Mouse (Mus musculus): ENCODE data around the gene Sirt7. TPM values are rescaled to one million over a fixed set of nuclear protein-coding genes. Genes with fewer than 3 reads are reported as not detected.
A peak's percentile ranks its signal among the peaks of the same experiment; 100 is the strongest.
"Not testable (repeated sequence)": the region's sequence is repeated elsewhere in the genome, so short reads cannot be mapped to it uniquely, and the experiment has no call there.

The Sirt7 gene
- polyA plus RNA-seq, 1 experiment from 2014 or later = 32.9 TPM

DNA sequence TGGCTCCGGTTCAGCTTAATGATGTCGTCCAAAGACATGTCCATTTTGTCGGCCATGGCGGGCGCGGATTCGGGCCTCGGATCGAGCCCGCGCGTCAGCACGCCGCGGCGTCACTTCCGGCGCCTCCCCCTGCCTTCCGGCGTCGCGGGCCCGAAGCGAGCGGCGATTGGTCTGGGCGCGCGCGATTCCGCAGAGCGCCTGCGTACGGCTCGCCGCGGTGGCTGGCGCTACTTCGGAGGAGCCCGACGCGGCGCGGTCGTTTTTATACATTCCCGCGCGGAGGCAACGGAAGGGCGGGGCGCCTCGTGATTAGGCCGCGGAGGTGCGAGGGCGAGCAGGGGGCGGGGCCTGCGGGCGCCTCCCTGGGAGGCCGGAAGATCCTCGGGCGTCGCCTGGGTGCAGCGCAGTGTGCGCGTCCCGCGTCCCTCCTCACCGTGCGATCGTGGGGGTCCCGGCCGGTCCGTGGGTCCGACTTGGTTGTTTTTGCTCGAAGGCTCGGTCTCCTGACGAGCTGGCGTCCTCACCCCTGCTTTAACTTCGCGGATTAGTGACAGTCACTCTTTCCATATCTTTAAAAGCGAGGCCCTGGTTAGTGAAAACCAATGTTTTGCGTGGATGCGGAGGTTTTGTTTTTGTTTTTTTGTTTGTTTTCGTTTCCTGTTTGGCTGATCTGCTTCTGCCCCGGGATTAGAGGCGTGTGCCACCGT is 26.6 kb downstream of the Sirt7 start, which contains the start of the genes Alyref and Anapc11:
Gene Alyref (minus strand): TSS at position 83 of the 707 bp plus-strand sequence.
Gene Anapc11 (plus strand): TSS at position 139 of the 707 bp plus-strand sequence.
- H3K9ac ChIP-seq = peak within 1 kb of the TSS; percentile 97
- peak; percentile 96 for ATAC-seq (ENCODE audit: insufficient number of reproducible peaks, low FRiP score, low TSS enrichment, low read depth)
- under 1% methylated on average over 88 of the region's 88 CpGs for WGBS

DNA sequence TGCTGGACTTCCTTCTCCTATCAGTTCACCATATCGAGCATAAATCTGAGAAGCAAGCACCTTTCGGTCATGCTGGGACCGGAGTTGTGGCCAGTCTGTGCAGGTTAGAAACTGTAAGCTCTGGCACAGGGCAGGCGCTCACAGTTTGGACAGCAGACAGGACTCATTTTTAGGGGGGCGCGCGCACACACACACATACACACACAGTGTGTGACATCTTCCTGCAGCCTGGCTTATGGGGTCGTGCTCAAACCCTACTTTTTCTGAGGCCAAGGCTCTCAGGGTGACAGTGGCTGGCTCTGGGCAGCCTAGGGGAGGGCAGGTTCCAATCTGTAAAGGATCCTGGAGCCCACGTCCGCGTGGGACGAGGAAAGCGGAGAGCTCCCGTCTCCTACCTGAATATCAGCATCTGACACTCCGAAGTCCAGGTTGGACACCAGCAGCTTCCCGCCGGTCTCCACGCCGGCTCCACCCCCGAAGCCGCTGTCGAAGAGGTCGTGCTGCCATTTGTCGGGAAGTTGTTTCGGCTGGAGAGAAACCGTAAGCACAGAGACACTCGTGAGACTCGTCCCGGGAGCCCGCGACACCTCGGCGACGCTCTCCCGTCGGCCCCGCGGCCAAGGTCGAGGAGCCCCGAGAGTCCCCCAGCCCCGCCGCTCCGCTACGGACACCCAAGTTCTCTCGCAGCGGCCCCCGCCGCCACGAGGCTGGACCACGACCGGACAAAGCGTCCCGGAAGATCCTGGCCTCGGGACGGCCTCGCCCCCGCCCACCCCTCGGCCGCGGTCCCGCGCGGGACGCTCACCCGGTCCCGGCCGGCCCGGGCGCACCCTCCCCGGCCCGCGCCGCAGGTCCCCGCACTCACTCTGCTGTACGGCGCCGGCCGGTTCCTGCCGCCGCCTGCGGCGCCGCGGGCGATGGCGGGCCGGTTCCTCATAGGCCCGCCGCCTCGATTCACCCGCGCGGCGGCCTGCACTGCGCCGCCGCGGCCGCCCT is 27.5 kb downstream of the Sirt7 start:
- Histone ChIP-seq H3K4me2 (peak overlapping the region; percentile 86), H3K36me3 (peaks cover 56% of the 10 kb centered on the region), H3K4me1 (peaks cover 27% of the 10 kb centered on the region), H3K4me3 (peak overlapping the region; percentile 95), H3K27ac (peak overlapping the region; percentile 93), H3K27me3 (no peaks in the 10 kb centered on the region), H3K9ac (peak overlapping the region; percentile 97), H3K9me3 (no peaks in the 10 kb centered on the region)
- 3% methylated on average over 99 of the region's 99 CpGs for WGBS
- peak; percentile 40 for ATAC-seq (ENCODE audit: insufficient number of reproducible peaks, low FRiP score, low TSS enrichment, low read depth)

More for the DNA sequence above, 26.6 kb downstream of the Sirt7 start, which contains the start of the genes Alyref and Anapc11:
- Histone ChIP-seq H3K4me3 (peak within 1 kb of the TSS; percentile 95), H3K4me1 (peaks cover 27% of the 10 kb centered on the region), H3K27ac (peak within 1 kb of the TSS; percentile 93), H3K4me2 (peak within 1 kb of the TSS; percentile 86), H3K36me3 (peaks cover 56% of the 10 kb centered on the region), H3K27me3 (no peaks in the 10 kb centered on the region), H3K9me3 (no peaks in the 10 kb centered on the region)

DNA sequence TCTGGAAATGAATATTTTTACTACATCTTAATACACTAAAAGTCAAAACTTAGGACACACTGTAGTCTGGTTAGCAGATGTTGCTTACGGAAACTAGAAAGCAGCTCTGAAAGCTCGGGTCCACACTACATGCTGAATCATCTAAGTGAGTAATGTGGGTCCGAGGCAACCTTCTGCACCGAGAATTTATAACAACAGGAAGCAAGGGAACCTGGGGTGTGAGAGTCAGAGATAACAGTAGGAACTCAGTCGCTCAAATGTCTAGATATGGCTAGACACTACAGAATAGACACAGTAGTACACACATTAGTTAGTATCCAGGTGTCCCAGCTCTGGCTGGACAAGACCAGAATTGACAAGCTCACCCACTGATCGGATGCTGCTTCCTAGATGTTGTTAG is 36.5 kb downstream of the Sirt7 start:
- 94% methylated on average over 6 of the region's 6 CpGs for WGBS
- Histone ChIP-seq H3K27me3 (no peaks in the 10 kb centered on the region), H3K4me3 (no peak overlapping the region), H3K9me3 (no peaks in the 10 kb centered on the region), H3K36me3 (peaks cover 80% of the 10 kb centered on the region), H3K9ac (no peak overlapping the region), H3K27ac (no peak overlapping the region), H3K4me1 (no peaks in the 10 kb centered on the region), H3K4me2 (no peak overlapping the region)
- no peak for ATAC-seq (ENCODE audit: insufficient number of reproducible peaks, low FRiP score, low TSS enrichment, low read depth)

DNA sequence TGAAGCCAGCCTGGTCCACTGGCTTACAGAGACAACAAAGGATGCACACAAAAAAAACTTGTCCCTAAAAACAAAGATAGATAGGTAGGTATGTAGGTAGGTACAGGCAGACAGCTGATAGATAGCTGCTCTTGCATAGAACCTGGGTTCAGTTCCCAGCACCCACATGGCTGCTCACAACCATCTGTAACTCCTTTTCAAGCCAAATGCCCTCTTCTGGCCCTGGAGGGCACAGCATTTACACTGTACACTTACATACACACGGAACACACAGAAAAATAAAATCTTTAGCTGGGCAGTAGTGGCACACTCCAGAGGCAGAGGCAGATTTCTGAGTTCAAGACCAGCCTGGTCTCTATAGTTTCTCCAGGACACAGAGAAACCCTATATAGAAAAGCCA is 41.1 kb downstream of the Sirt7 start:
- peaks cover 45% of the 10 kb centered on the region for H3K36me3 ChIP-seq
- no peak overlapping the region for H3K4me3 ChIP-seq
- no peak for ATAC-seq (ENCODE audit: insufficient number of reproducible peaks, low FRiP score, low TSS enrichment, low read depth)
- WGBS = 87% methylated on average over 1 of the region's 1 CpGs
- peaks cover 24% of the 10 kb centered on the region for H3K4me1 ChIP-seq
- no peak overlapping the region for H3K4me2 ChIP-seq
- H3K27ac ChIP-seq = no peak overlapping the region
- H3K27me3 ChIP-seq = no peaks in the 10 kb centered on the region
- no peak overlapping the region for H3K9ac ChIP-seq
- H3K9me3 ChIP-seq = no peaks in the 10 kb centered on the region

DNA sequence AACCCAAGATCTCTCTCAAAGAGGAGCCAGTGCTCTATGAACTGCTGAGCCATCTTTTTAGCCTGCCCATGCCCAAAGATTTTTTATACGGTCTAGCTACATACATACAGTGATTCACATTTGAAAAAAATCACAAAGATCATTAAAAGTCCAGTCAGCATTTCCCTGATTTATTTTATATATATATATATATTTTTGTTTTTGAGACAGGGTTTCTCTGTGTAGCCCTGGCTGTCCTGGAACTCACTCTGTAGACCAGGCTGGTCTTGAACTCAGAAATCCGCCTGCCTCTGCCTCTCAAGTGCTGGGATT is 42.1 kb downstream of the Sirt7 start:
- H3K9me3 ChIP-seq; ATAC-seq (ENCODE audit: insufficient number of reproducible peaks, low FRiP score, low TSS enrichment, low read depth); H3K4me3 ChIP-seq; H3K9ac ChIP-seq; H3K27ac ChIP-seq; H3K4me2 ChIP-seq; H3K27me3 ChIP-seq: not testable (repeated sequence)
- 94% methylated on average over 2 of the region's 2 CpGs for WGBS
- peaks cover 47% of the 10 kb centered on the region for H3K36me3 ChIP-seq
- peaks cover 33% of the 10 kb centered on the region for H3K4me1 ChIP-seq

DNA sequence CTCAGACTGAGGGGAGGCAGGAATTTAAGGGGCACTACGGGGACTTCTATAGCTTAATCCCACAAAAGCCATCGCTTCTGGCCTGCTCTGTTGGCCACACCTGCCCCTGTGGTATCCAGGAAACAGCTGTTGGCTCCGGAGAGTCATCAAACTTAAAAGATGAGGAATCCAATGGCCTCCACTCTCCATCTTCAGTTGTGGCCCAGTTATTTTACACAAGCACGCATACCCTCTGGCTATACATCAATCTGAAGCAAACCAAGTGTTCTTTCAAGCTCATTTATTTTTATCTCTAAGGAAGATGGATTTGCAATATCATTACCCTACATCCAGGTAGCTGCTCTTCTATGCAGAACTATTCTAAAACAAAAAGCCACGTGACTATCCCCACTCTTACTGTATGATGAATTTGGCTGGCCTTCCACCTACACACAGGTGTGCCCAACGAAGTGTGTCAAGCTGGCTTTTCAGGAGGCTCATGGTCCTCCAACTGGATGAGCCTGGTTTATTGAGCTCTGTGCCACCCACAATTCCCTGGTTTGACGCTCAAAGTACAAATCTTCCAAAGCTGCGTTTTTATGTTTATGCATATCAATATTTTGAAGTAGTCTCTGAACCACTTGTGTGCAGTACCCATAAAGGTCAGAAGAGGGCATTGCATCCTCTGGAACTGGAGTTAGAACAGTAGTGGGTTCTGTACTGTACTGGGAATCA is 42.6 kb downstream of the Sirt7 start:
- Histone ChIP-seq H3K9ac (peak overlapping the region; percentile 90), H3K27me3 (no peaks in the 10 kb centered on the region), H3K9me3 (no peaks in the 10 kb centered on the region), H3K27ac (peak overlapping the region; percentile 95), H3K4me3 (peak overlapping the region; percentile 83), H3K4me1 (peaks cover 33% of the 10 kb centered on the region), H3K36me3 (peaks cover 47% of the 10 kb centered on the region), H3K4me2 (peak overlapping the region; percentile 70)
- WGBS = 64% methylated on average over 8 of the region's 8 CpGs
- ATAC-seq (ENCODE audit: insufficient number of reproducible peaks, low FRiP score, low TSS enrichment, low read depth) = no peak

DNA sequence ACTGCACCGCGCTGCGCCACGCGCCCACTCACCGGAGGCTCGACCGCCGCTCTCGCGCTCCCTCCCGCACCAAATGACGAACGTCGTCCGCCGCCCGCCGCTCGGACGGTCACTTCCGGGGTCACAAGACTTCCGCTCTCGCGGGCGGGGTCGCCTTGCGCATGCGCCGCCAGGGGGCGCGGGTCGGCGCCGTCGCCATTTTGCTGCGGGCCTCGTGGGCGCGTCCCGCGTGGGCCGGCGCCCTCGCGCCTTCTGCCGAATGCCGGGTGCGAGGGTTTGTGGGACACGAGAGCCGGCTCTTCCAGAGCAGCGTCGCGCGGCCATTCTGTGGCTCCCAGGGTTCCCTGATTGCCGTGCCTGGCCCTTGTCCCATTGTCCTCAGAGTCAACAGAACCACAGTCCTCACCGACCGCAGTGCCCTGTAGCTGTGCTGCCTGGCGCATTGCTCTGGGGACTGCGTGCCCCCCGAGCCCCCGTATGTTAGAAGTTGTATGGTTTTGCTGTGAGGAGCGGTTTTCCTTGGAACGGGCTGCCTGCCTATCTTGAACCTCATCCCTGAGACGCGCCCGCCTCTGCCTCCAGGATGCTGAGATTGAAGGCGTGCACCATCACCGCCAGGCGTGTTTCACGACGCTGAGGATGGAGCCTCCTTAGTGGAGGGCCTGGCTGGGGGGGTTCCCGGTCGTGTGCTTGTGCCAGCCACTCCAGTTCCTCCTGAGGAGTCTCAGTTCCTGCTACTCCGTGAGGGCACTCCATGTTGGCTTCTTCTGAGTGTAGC is 43.4 kb downstream of the Sirt7 start, which contains the start of gene Arhgdia:
Gene Arhgdia (minus strand): TSS at position 135 of the 778 bp plus-strand sequence.
- Histone ChIP-seq H3K27me3 (no peaks in the 10 kb centered on the region), H3K4me1 (peaks cover 33% of the 10 kb centered on the region), H3K9ac (peak within 1 kb of the TSS; percentile 90), H3K9me3 (no peaks in the 10 kb centered on the region), H3K27ac (peak within 1 kb of the TSS; percentile 95), H3K4me2 (peak within 1 kb of the TSS; percentile 70), H3K36me3 (peaks cover 49% of the 10 kb centered on the region), H3K4me3 (peak within 1 kb of the TSS; percentile 83)
- ATAC-seq (ENCODE audit: insufficient number of reproducible peaks, low FRiP score, low TSS enrichment, low read depth) = peak; percentile 45
- WGBS = 5% methylated on average over 73 of the region's 75 CpGs

DNA sequence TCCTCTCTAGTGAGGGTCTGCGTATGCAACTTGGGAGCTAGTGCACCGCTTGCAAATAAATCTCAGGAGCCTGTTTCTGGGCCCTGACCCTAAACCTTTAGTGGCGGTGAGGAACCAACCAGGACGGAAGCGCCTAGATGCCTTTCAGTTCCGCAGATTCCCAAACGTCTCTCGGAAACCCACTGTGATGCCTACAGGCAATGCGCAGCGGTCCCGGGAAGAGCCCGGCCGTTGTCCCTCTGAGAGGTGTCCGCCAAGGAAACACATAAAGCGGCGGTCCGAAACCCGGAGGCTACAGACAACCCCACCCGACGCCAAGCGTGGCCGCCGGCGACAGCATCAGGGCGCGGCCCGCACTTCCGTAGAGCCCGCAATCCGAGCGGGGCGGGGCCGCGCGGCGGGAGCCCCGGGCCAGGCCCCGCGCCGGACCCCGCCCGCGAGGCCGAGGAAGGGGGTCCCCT is 44.1 kb downstream of the Sirt7 start:
- Histone ChIP-seq H3K27ac (peak overlapping the region; percentile 95), H3K9me3 (no peaks in the 10 kb centered on the region), H3K36me3 (peaks cover 41% of the 10 kb centered on the region), H3K27me3 (no peaks in the 10 kb centered on the region), H3K4me1 (peaks cover 33% of the 10 kb centered on the region), H3K9ac (peak overlapping the region; percentile 90), H3K4me3 (peak overlapping the region; percentile 83), H3K4me2 (peak overlapping the region; percentile 70)
- ATAC-seq (ENCODE audit: insufficient number of reproducible peaks, low FRiP score, low TSS enrichment, low read depth) = peak; percentile 41; the same call in 1 of the 2 replicates
- under 1% methylated on average over 34 of the region's 44 CpGs for WGBS

DNA sequence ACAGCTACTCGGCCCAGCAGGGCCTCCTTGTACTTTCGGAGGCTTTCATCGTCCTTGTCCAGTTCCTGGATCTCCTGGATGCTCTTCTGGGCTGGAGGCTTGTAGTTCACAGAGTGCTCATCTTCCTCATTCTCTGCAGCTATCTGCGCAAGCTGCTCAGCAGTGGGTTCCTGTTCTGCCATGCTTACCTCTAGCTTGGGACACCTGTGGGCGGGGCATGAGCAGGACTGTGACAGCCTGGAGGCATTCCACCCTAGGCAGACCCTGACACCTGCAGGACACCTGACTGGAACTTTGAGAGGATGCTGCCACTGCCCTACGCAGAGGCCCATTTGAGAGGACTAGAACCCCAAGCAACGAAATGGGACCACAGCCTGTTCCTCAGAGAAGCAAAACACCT is 44.9 kb downstream of the Sirt7 start:
- WGBS = 52% methylated on average over 7 of the region's 7 CpGs

DNA sequence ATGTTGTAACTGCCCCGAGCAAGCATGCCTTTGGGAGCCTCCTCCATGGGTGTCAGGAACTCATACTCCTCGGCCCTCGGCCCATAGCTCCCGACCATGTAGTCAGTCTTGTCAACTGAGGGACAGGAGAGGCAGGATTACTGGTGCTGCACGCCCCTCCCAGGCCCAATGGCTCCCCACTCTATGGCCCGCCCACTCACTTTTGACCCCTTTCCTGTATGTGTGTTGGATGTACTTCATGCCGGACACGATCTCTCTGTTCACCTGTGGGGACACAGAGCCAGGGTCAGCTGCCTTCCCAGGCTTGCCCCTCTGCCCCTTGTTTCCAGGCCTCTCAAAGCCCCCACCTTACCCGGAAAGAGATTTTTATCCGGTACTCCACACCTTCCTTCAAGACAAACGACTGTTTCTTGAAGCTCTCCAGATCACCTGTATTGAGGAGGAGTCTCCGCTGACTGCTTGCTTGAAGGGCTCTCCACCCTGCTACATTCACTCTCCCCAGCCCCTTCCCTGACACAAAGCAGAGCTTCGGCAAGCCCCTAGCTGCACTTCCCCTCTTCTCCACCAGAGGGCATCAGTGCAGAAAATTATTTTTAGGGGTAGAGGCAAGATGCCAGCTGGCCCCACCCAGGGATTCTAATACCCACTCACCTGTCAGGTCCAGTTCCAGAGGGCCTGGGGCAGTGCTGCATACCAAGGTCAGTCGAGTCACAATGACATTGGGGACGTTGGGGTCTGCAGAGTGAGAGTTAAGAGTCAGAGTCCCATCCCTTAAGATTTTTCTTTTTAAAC is 45.5 kb downstream of the Sirt7 start:
- Histone ChIP-seq H3K4me2 (peak overlapping the region; percentile 70), H3K9me3 (no peaks in the 10 kb centered on the region), H3K27me3 (no peaks in the 10 kb centered on the region), H3K4me1 (peaks cover 36% of the 10 kb centered on the region), H3K27ac (peak overlapping the region; percentile 95), H3K9ac (no peak overlapping the region; the same call in 1 of the 2 replicates), H3K36me3 (peaks cover 39% of the 10 kb centered on the region), H3K4me3 (peak overlapping the region; percentile 83)
- ATAC-seq (ENCODE audit: insufficient number of reproducible peaks, low FRiP score, low TSS enrichment, low read depth) = no peak
- WGBS = 60% methylated on average over 15 of the region's 15 CpGs

More for the DNA sequence above, 44.9 kb downstream of the Sirt7 start:
- H3K9me3 ChIP-seq = no peaks in the 10 kb centered on the region
- peaks cover 39% of the 10 kb centered on the region for H3K36me3 ChIP-seq
- H3K4me2 ChIP-seq = peak overlapping the region; percentile 70
- H3K27ac ChIP-seq = peak overlapping the region; percentile 95
- H3K9ac ChIP-seq = peak overlapping the region; percentile 90
- peak overlapping the region; percentile 83 for H3K4me3 ChIP-seq
- peaks cover 33% of the 10 kb centered on the region for H3K4me1 ChIP-seq
- H3K27me3 ChIP-seq = no peaks in the 10 kb centered on the region
- ATAC-seq (ENCODE audit: insufficient number of reproducible peaks, low FRiP score, low TSS enrichment, low read depth) = no peak

All from limb, embryonic 15.5 days (tissue).